Mouse (Mus musculus): ENCODE data around the gene Srsf12. TPM values are rescaled to one million over a fixed set of nuclear protein-coding genes. Genes with fewer than 3 reads are reported as not detected.

Gene Srsf12
- polyA plus RNA-seq, 1 experiment from 2014 or later, result 7.9 TPM

GRCm38 (mm10) chr4:33245853-33246395 is 37.1 kb downstream of the Srsf12 start:
- DNase-seq (ENCODE audit: low spot score), result no peak
- Histone ChIP-seq H3K4me1 (replicated peaks; ENCODE audit: control insufficient read depth, insufficient read depth, low read length) (no peaks in the 10 kb centered on the region; the same call in 1 of the 2 replicates), H3K9ac (ENCODE audit: low read length) (no peak overlapping the region), H3K4me2 (ENCODE audit: low read depth, low read length, severe bottlenecking) (no peak overlapping the region), H3K36me3 (ENCODE audit: control insufficient read depth, insufficient read depth, low read length) (no peaks in the 10 kb centered on the region; the same call in 1 of the 2 replicates), H3K9me3 (ENCODE audit: control insufficient read depth, low read length) (no peaks in the 10 kb centered on the region), H3K27ac (ENCODE audit: low read depth, low read length) (no peak overlapping the region), H3K4me3 (ENCODE audit: low read depth, low read length) (no peak overlapping the region), H3K27me3 (ENCODE audit: control insufficient read depth, insufficient read depth, low read length) (no peaks in the 10 kb centered on the region)
- no peak for ATAC-seq (replicated peaks; ENCODE audit: low FRiP score)
- WGBS, result 92% methylated on average over 14 of the region's 14 CpGs

GRCm38 (mm10) chr4:33247479-33248053 is 38.8 kb downstream of the Srsf12 start:
- Histone ChIP-seq H3K4me2 (ENCODE audit: low read depth, low read length, severe bottlenecking) (peak overlapping the region; percentile 64), H3K4me1 (replicated peaks; ENCODE audit: control insufficient read depth, insufficient read depth, low read length) (no peaks in the 10 kb centered on the region; the same call in 1 of the 2 replicates), H3K9me3 (ENCODE audit: control insufficient read depth, low read length) (no peaks in the 10 kb centered on the region), H3K4me3 (ENCODE audit: low read depth, low read length) (peak overlapping the region; percentile 97), H3K27me3 (ENCODE audit: control insufficient read depth, insufficient read depth, low read length) (no peaks in the 10 kb centered on the region), H3K36me3 (ENCODE audit: control insufficient read depth, insufficient read depth, low read length) (no peaks in the 10 kb centered on the region; the same call in 1 of the 2 replicates), H3K9ac (ENCODE audit: low read length) (peak overlapping the region; percentile 97), H3K27ac (ENCODE audit: low read depth, low read length) (peak overlapping the region; percentile 97)
- DNase-seq (ENCODE audit: low spot score) (peak; percentile 98), ATAC-seq (replicated peaks; ENCODE audit: low FRiP score) (peak; percentile 91)
- under 1% methylated on average over 53 of the region's 60 CpGs for whole genome bisulfite sequencing

- DNase-seq (ENCODE audit: low spot score) (peak; percentile 100), ATAC-seq (replicated peaks; ENCODE audit: low FRiP score) (peak; percentile 95)
- no peaks in the 10 kb centered on the region for H3K9me3 ChIP-seq (ENCODE audit: control insufficient read depth, low read length)
- peak overlapping the region; percentile 97 for H3K4me3 ChIP-seq (ENCODE audit: low read depth, low read length)
- H3K27ac ChIP-seq (ENCODE audit: low read depth, low read length), result peak overlapping the region; percentile 97
- H3K36me3 ChIP-seq (ENCODE audit: control insufficient read depth, insufficient read depth, low read length), result no peaks in the 10 kb centered on the region; the same call in 1 of the 2 replicates
- peak overlapping the region; percentile 97 for H3K9ac ChIP-seq (ENCODE audit: low read length)
- peak overlapping the region; percentile 64 for H3K4me2 ChIP-seq (ENCODE audit: low read depth, low read length, severe bottlenecking)
- WGBS, result under 1% methylated on average over 86 of the region's 88 CpGs
- H3K27me3 ChIP-seq (ENCODE audit: control insufficient read depth, insufficient read depth, low read length), result no peaks in the 10 kb centered on the region
- no peaks in the 10 kb centered on the region; the same call in 1 of the 2 replicates for H3K4me1 ChIP-seq (replicated peaks; ENCODE audit: control insufficient read depth, insufficient read depth, low read length)
Observed at GRCm38 (mm10) chr4:33248062-33248889, 39.5 kb downstream of the Srsf12 start.

GRCm38 (mm10) chr4:33248915-33249314 is 40.1 kb downstream of the Srsf12 start:
- Histone ChIP-seq H3K9me3 (ENCODE audit: control insufficient read depth, low read length) (no peaks in the 10 kb centered on the region), H3K27me3 (ENCODE audit: control insufficient read depth, insufficient read depth, low read length) (no peaks in the 10 kb centered on the region), H3K4me1 (replicated peaks; ENCODE audit: control insufficient read depth, insufficient read depth, low read length) (no peaks in the 10 kb centered on the region; the same call in 1 of the 2 replicates), H3K36me3 (ENCODE audit: control insufficient read depth, insufficient read depth, low read length) (no peaks in the 10 kb centered on the region; the same call in 1 of the 2 replicates), H3K4me3 (ENCODE audit: low read depth, low read length) (peak overlapping the region; percentile 97; the same call in 1 of the 2 replicates), H3K4me2 (ENCODE audit: low read depth, low read length, severe bottlenecking) (peak overlapping the region; percentile 37), H3K27ac (ENCODE audit: low read depth, low read length) (peak overlapping the region; percentile 97), H3K9ac (ENCODE audit: low read length) (peak overlapping the region; percentile 97)
- ATAC-seq (replicated peaks; ENCODE audit: low FRiP score) (no peak), DNase-seq (ENCODE audit: low spot score) (no peak)
- 4% methylated on average over 4 of the region's 4 CpGs for WGBS

- no peaks in the 10 kb centered on the region for H3K9me3 ChIP-seq (ENCODE audit: control insufficient read depth, low read length)
- H3K36me3 ChIP-seq (ENCODE audit: control insufficient read depth, insufficient read depth, low read length), result no peaks in the 10 kb centered on the region; the same call in 1 of the 2 replicates
- H3K4me1 ChIP-seq (replicated peaks; ENCODE audit: control insufficient read depth, insufficient read depth, low read length), result no peaks in the 10 kb centered on the region; the same call in 1 of the 2 replicates
- no peak overlapping the region for H3K27ac ChIP-seq (ENCODE audit: low read depth, low read length)
- WGBS, result 65% methylated on average over 1 of the region's 1 CpGs
- DNase-seq (ENCODE audit: low spot score), result no peak
- no peak overlapping the region for H3K9ac ChIP-seq (ENCODE audit: low read length)
- H3K4me3 ChIP-seq (ENCODE audit: low read depth, low read length), result no peak overlapping the region
- no peak overlapping the region for H3K4me2 ChIP-seq (ENCODE audit: low read depth, low read length, severe bottlenecking)
- no peak for ATAC-seq (replicated peaks; ENCODE audit: low FRiP score)
- no peaks in the 10 kb centered on the region for H3K27me3 ChIP-seq (ENCODE audit: control insufficient read depth, insufficient read depth, low read length)
Observed at GRCm38 (mm10) chr4:33249716-33250230, 41.0 kb downstream of the Srsf12 start.

- no peak overlapping the region for H3K27ac ChIP-seq (ENCODE audit: low read depth, low read length)
- H3K4me1 ChIP-seq (replicated peaks; ENCODE audit: control insufficient read depth, insufficient read depth, low read length), result no peaks in the 10 kb centered on the region; the same call in 1 of the 2 replicates
- H3K9me3 ChIP-seq (ENCODE audit: control insufficient read depth, low read length), result no peaks in the 10 kb centered on the region
- H3K4me3 ChIP-seq (ENCODE audit: low read depth, low read length), result no peak overlapping the region
- ATAC-seq (replicated peaks; ENCODE audit: low FRiP score), result no peak
- no peak overlapping the region for H3K4me2 ChIP-seq (ENCODE audit: low read depth, low read length, severe bottlenecking)
- no peaks in the 10 kb centered on the region; the same call in 1 of the 2 replicates for H3K36me3 ChIP-seq (ENCODE audit: control insufficient read depth, insufficient read depth, low read length)
- no peaks in the 10 kb centered on the region for H3K27me3 ChIP-seq (ENCODE audit: control insufficient read depth, insufficient read depth, low read length)
- 96% methylated on average over 2 of the region's 2 CpGs for WGBS
- no peak overlapping the region for H3K9ac ChIP-seq (ENCODE audit: low read length)
- no peak for DNase-seq (ENCODE audit: low spot score)
Observed at GRCm38 (mm10) chr4:33250867-33251266, 42.1 kb downstream of the Srsf12 start.

GRCm38 (mm10) chr4:33254706-33255105 is 45.9 kb downstream of the Srsf12 start:
- Histone ChIP-seq H3K36me3 (ENCODE audit: control insufficient read depth, insufficient read depth, low read length) (no peaks in the 10 kb centered on the region), H3K4me2 (ENCODE audit: low read depth, low read length, severe bottlenecking) (no peak overlapping the region), H3K27me3 (ENCODE audit: control insufficient read depth, insufficient read depth, low read length) (no peaks in the 10 kb centered on the region), H3K27ac (ENCODE audit: low read depth, low read length) (no peak overlapping the region), H3K9ac (ENCODE audit: low read length) (no peak overlapping the region), H3K4me3 (ENCODE audit: low read depth, low read length) (no peak overlapping the region), H3K4me1 (replicated peaks; ENCODE audit: control insufficient read depth, insufficient read depth, low read length) (no peaks in the 10 kb centered on the region), H3K9me3 (ENCODE audit: control insufficient read depth, low read length) (no peaks in the 10 kb centered on the region)
- WGBS, result 66% methylated on average over 4 of the region's 4 CpGs
- ATAC-seq (replicated peaks; ENCODE audit: low FRiP score) (no peak), DNase-seq (ENCODE audit: low spot score) (no peak)

- DNase-seq (ENCODE audit: low spot score), result no peak
Observed at GRCm38 (mm10) chr4:33257263-33257964, 48.6 kb downstream of the Srsf12 start.

More at GRCm38 (mm10) chr4:33257263-33257964, 48.6 kb downstream of the Srsf12 start:
- Histone ChIP-seq H3K4me1 (replicated peaks; ENCODE audit: control insufficient read depth, insufficient read depth, low read length) (no peaks in the 10 kb centered on the region), H3K27ac (ENCODE audit: low read depth, low read length) (no peak overlapping the region), H3K27me3 (ENCODE audit: control insufficient read depth, insufficient read depth, low read length) (no peaks in the 10 kb centered on the region), H3K9me3 (ENCODE audit: control insufficient read depth, low read length) (no peaks in the 10 kb centered on the region), H3K36me3 (ENCODE audit: control insufficient read depth, insufficient read depth, low read length) (no peaks in the 10 kb centered on the region), H3K4me3 (ENCODE audit: low read depth, low read length) (no peak overlapping the region), H3K4me2 (ENCODE audit: low read depth, low read length, severe bottlenecking) (no peak overlapping the region), H3K9ac (ENCODE audit: low read length) (no peak overlapping the region)
- 81% methylated on average over 11 of the region's 11 CpGs for WGBS
- no peak for ATAC-seq (replicated peaks; ENCODE audit: low FRiP score)

Data from forebrain, embryonic 11.5 days (tissue).